Mouse (Mus musculus) midbrain, embryonic 12.5 days (tissue): ENCODE data around the gene 4930438A08Rik. TPM values are rescaled to one million over a fixed set of nuclear protein-coding genes. Genes with fewer than 3 reads are reported as not detected.

ENCODE experiments used
- ATAC-seq: fragments of 200-750 bp; cut with Nextera tagmentation; 2 replicates; pipeline ENCODE4 v1.8.0; 2017; ENCODE audit warnings: low read depth, moderate TSS enrichment, moderate library complexity; ENCODE audit not compliant: low FRiP score
- H3K27ac ChIP-seq: fragments of 300-500 bp; sonication (generic); replicated peaks from 2 replicates; pipeline ENCODE4 v1.5.1; 2016; ENCODE audit warnings: mild to moderate bottlenecking
- H3K27me3 ChIP-seq: fragments of 300-500 bp; sonication (generic); 2 replicates; pipeline ENCODE4 v1.6.1; 2016; ENCODE audit warnings: mild to moderate bottlenecking
- H3K36me3 ChIP-seq: fragments of 300-500 bp; sonication (generic); 2 replicates; pipeline ENCODE4 v1.6.1; 2016
- H3K4me1 ChIP-seq: fragments of 300-500 bp; sonication (generic); 2 replicates; pipeline ENCODE4 v1.6.1; 2016
- H3K4me2 ChIP-seq: fragments of 300-500 bp; sonication (generic); replicated peaks from 2 replicates; pipeline ENCODE4 v1.6.1; 2016; ENCODE audit warnings: mild to moderate bottlenecking, moderate library complexity
- H3K4me3 ChIP-seq: fragments of 300-500 bp; sonication (generic); 2 replicates; pipeline ENCODE4 v1.5.1; 2016; ENCODE audit warnings: mild to moderate bottlenecking
- H3K9ac ChIP-seq: fragments of 300-500 bp; sonication (generic); replicated peaks from 2 replicates; pipeline ENCODE4 v1.6.1; 2016; ENCODE audit warnings: mild to moderate bottlenecking, moderate library complexity
- H3K9me3 ChIP-seq: fragments of 300-500 bp; sonication (generic); 2 replicates; pipeline ENCODE4 v1.6.1; 2016; ENCODE audit warnings: mild to moderate bottlenecking
- WGBS: fragments of 180-500 bp; shearing (Covaris S2); methylation state at CpG from one replicate; pipeline ENCODE4 v1.1.7; 2016; 5-methylcytosine and 5-hydroxymethylcytosine counted together
- polyA plus RNA-seq: library from polyadenylated mRNA; unstranded; fragments of >200 nt; fragmentation: Nextera tagmentation; extraction: Ambion mirVana; gene quantifications from 2 replicates; pipeline ENCODE4 v1.2.1, GENCODE M21; 2016

4930438A08Rik gene
- polyA plus RNA-seq, 1 experiment from 2014 or later, result 0.14 TPM

DNA sequence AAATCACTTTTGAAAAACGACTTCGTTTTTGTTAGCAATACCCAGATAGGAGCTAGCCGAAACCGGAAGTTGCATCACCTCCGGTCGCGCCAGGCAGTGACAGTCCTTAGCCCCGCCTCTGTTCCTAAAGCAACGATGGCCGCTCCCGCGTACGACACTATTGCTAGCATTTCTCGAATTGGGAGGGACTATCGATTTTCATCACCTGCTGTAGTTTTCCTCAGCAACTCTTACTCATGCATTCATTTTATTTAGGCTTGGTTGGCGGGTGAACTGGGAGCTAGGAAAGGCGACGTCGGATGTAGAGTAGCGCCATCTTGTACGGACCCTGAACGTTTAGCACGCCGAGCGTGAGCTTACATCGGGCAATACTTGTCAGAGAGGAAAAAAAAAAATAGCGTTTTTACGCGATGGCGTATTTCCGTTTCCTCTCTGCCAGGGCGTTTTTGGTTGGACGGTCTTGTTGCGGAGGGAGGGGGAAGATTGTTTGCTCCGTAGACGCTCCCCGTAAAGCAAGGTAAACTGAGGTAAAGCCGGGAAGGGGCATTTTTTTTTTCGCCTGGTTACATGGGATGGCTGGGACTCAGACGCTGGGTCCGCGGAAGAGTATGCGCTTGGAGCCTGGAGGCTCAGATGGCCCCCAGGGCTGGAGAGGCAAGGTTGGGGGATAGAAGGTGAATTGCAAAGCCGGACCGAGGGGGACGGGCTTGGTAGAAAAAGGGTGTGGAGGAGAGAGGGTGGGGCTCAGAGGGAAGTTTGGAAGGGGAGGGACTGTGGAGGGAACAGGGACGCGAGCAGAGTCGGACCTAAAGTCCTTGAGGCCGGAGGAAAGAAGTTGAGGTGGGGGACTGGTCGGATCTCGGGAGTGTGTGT is 55.9 kb downstream of the 4930438A08Rik start, which contains the start of the genes Zfp672 and Sh3bp5l:
Zfp672 (minus strand) TSS at position 64 of the 873 bp plus-strand sequence.
Sh3bp5l (plus strand) TSS at position 449 of the 873 bp plus-strand sequence.
- Histone ChIP-seq H3K9ac (peak within 1 kb of the TSS; percentile 87), H3K27ac (peak within 1 kb of the TSS; percentile 67), H3K4me2 (peak within 1 kb of the TSS; percentile 98), H3K9me3 (no peaks in the 10 kb centered on the region), H3K36me3 (peaks cover 42% of the 10 kb centered on the region), H3K4me3 (peak within 1 kb of the TSS; percentile 89), H3K4me1 (peaks cover 33% of the 10 kb centered on the region), H3K27me3 (no peaks in the 10 kb centered on the region)
- peak; percentile 93 for ATAC-seq
- WGBS, result under 1% methylated on average over 52 of the region's 52 CpGs

DNA sequence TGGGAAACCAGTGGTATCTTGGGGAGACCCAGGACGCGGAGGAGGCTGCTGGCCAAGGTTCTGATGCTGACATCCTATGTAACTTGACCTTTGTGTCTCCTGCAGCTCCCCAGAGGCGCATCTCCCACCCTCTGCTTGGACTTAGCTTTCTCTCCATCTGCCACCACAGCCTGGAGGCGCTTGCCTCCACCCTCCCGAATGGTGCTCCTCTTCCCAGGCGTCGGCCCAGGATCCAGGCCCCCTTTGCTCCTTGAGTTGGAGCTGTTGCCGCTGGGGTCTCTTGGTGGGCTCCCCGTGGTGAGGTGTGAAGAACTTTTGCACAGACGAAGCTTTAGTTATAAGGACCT is 56.5 kb downstream of the 4930438A08Rik start:
- peak overlapping the region; percentile 98 for H3K4me2 ChIP-seq
- peak overlapping the region; percentile 85 for H3K9ac ChIP-seq
- peak overlapping the region; percentile 89 for H3K4me3 ChIP-seq
- H3K4me1 ChIP-seq, result peaks cover 33% of the 10 kb centered on the region
- H3K27me3 ChIP-seq, result no peaks in the 10 kb centered on the region
- ATAC-seq, result peak; percentile 7; the same call in 1 of the 2 replicates
- whole genome bisulfite sequencing, result 22% methylated on average over 10 of the region's 10 CpGs
- H3K36me3 ChIP-seq, result peaks cover 43% of the 10 kb centered on the region
- H3K9me3 ChIP-seq, result no peaks in the 10 kb centered on the region
- no peak overlapping the region; the same call in 1 of the 2 replicates for H3K27ac ChIP-seq

GRCm38 (mm10) chr11:58331546-58331945 is 56.9 kb downstream of the 4930438A08Rik start:
- peaks cover 47% of the 10 kb centered on the region for H3K36me3 ChIP-seq
- 0 out of 2 replicates have a peak, but pooled peaks have one; percentile 2 for ATAC-seq

DNA sequence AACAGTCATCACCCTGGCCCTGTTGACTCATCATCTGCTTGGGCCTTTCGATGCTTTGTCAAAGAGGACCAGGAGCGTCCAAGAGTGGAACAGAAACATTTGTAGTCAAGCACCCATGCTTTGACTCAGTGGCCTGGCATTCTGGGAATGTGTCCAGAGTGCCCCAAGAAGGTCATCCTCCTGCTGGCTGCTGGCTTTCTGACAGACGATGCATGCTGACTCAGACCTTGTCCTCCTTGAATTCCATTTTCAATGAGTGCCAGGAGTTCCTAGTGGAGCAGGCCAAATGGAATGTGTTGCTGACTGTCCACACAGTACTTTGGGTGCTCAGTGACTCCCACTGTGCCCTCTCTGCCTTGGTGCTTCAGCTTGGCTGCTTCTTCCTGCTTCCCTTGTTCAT is 60.1 kb downstream of the 4930438A08Rik start:
- H3K27me3 ChIP-seq, result no peaks in the 10 kb centered on the region
- no peak overlapping the region for H3K4me2 ChIP-seq
- H3K27ac ChIP-seq, result no peak overlapping the region
- peaks cover 25% of the 10 kb centered on the region for H3K4me1 ChIP-seq
- ATAC-seq, result no peak
- H3K9ac ChIP-seq, result no peak overlapping the region
- WGBS, result 87% methylated on average over 3 of the region's 3 CpGs
- H3K9me3 ChIP-seq, result no peaks in the 10 kb centered on the region
- no peak overlapping the region for H3K4me3 ChIP-seq
- H3K36me3 ChIP-seq, result peaks cover 58% of the 10 kb centered on the region

More at GRCm38 (mm10) chr11:58331546-58331945, 56.9 kb downstream of the 4930438A08Rik start:
- Histone ChIP-seq H3K4me2 (peak overlapping the region; percentile 98), H3K9me3 (no peaks in the 10 kb centered on the region), H3K27me3 (no peaks in the 10 kb centered on the region), H3K9ac (peak overlapping the region; percentile 85), H3K4me3 (peak overlapping the region; percentile 89), H3K27ac (no peak overlapping the region), H3K4me1 (peaks cover 33% of the 10 kb centered on the region)
- 86% methylated on average over 6 of the region's 6 CpGs for WGBS

Other genes with a start within 250 kb of the 4930438A08Rik start
- not detected in 2 replicates for gene Gm12248, start 181.7 kb upstream of the 4930438A08Rik start, polyA plus RNA-seq
- gene Cnot8, start 170.6 kb upstream of the 4930438A08Rik start, polyA plus RNA-seq, result 111 and 112 TPM in 2 replicates
- gene Gemin5, start 106.3 kb upstream of the 4930438A08Rik start, polyA plus RNA-seq, result 22.9 and 23.9 TPM in 2 replicates
- gene Mrpl22, start 103.1 kb upstream of the 4930438A08Rik start, polyA plus RNA-seq, result 105 and 106 TPM in 2 replicates
- gene Igtp, start 75.2 kb upstream of the 4930438A08Rik start, polyA plus RNA-seq, result 1.8 and 1.9 TPM in 2 replicates
- gene Irgm2, start 75.2 kb upstream of the 4930438A08Rik start, polyA plus RNA-seq, result 0.55 and 0.97 TPM in 2 replicates
- gene Zfp692, start 32.3 kb downstream of the 4930438A08Rik start, polyA plus RNA-seq, result 26.4 and 28.5 TPM in 2 replicates
- 33.9 and 35.9 TPM in 2 replicates for gene Zfp672, start 55.5 kb downstream of the 4930438A08Rik start, polyA plus RNA-seq
- gene Sh3bp5l, start 55.9 kb downstream of the 4930438A08Rik start, polyA plus RNA-seq, result 50.6 and 51.0 TPM in 2 replicates
- gene Lypd8, start 104.2 kb downstream of the 4930438A08Rik start, polyA plus RNA-seq, result not detected in 2 replicates
- not detected in 2 replicates for gene 1810065E05Rik, start 146.3 kb downstream of the 4930438A08Rik start, polyA plus RNA-seq
- gene Gm12253, start 157.8 kb downstream of the 4930438A08Rik start, polyA plus RNA-seq, result not detected in 2 replicates
- not detected in 2 replicates for gene Lypd9, start 178.1 kb downstream of the 4930438A08Rik start, polyA plus RNA-seq
- not detected in 2 replicates for gene Olfr30, start 187.5 kb downstream of the 4930438A08Rik start, polyA plus RNA-seq
- gene Olfr332, start 217.8 kb downstream of the 4930438A08Rik start, polyA plus RNA-seq, result not detected in 2 replicates
- gene Olfr331, start 227.8 kb downstream of the 4930438A08Rik start, polyA plus RNA-seq, result not detected in 2 replicates